Mouse (Mus musculus) embryo, embryonic 11.5 days (tissue): ENCODE measurements around the gene Tmem200a.
"Not testable (repeated sequence)": the region's sequence is repeated elsewhere in the genome, so short reads cannot be mapped to it uniquely, and the experiment has no call there.

Experiments
- DNase-seq: peaks from one replicate; pipeline ENCODE4 v3.0.0-alpha.2; 2012; ENCODE audit warnings: low read depth, low spot score

Tmem200a gene

DNA sequence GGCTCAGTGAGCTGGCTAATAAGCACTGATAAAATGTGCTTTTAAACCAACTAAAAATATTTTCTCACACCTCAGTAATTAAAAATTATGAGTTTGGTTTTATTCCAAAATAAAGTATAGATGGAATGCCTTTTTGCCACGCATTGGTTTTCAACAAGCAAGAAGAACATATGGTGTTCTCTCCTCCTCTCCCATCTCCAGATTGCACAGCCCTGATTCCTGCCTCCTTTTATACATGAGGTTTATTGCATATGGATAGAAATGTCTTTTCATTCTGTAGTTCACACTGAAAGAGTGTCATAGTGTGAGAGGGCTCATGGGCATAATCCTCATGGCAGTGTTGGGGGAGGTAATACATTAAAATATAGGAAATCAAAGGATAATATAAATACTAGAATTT lies 96.2 kb downstream of the Tmem200a start:
- DNase-seq, result no peak

DNA sequence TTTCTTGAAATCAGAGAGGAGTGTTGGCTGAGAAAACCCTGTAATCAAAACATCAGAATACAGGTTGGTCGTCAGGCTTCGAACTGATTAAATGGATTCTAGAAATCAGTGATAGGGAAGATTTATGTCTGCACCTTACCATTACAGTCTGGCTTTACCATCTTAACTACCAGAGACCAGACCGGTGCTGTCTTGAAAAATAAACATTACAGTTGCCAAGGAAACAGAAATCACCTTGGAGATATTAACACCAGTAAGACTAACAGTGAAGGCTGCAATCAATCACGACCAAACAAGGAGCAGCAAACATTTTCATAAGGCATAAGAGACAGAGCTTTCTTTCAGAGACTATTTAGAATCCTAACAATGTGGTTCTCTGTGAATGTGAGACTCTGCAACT lies 116.0 kb downstream of the Tmem200a start:
- peak; percentile 5 for DNase-seq

DNA sequence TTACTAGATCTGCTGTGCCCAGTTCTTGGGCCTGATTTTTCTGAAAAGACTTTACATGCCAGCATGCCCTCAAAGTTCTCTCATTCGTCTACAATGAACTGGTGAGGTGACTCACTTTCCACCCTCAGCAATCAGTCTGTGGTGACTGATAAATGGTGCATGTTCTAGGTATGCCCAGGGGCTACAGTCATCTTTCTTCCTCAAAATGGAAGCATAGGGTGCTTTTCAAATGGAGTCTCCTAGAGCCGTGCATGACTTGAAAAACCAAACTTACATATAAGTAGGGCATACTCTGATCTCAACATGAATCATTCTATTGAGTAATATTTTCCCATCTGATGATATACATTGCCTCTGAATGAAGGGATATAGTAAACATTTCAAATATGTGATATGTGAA lies 117.8 kb downstream of the Tmem200a start:
- no peak for DNase-seq

DNA sequence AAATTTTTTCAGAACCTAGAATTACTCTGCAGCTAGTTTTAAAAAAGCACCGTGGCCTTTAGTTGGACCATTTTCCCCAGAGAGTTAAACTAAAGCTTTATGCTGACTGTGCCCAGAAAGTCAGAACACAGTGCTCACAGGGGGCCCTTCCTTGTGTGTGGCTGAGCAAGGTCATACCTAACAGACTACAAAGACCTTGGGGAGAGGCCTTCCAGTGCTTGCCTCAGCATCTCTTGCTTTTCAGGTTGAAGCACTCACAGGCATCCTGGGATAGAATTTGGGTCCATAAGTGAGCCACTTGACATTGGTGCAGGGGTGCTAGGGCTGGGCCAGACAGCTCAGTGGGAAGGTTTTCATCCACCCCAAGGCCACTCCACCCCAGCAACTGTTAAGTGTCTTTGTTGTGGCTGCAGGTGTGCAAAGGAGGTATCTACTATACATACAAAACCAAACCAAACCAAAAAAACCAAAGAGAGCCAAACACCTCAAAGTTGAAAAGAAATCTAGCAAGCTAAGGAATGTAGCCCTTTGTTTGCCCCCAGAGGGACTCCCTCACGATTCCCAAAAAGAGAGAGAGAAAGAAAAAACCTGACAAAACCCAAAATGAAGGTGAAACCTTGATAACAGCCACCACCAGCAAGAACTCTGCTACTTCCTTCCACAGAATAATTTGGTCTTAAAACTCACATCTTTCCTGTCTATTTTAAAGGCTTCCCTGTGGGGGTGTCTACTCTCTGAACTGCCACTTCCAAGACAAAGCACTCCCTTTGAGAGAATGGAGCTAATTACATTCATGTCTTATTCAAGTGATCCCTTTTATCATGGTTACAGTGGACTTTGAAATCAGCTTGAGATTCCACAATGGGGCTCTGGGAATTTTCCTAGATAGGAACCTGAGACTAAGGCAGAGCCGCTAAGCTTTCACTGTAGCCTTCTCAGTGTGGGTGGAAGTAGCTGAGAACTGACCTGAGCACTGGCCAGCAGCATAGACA lies 119.8 kb downstream of the Tmem200a start:
- DNase-seq, result no peak

DNA sequence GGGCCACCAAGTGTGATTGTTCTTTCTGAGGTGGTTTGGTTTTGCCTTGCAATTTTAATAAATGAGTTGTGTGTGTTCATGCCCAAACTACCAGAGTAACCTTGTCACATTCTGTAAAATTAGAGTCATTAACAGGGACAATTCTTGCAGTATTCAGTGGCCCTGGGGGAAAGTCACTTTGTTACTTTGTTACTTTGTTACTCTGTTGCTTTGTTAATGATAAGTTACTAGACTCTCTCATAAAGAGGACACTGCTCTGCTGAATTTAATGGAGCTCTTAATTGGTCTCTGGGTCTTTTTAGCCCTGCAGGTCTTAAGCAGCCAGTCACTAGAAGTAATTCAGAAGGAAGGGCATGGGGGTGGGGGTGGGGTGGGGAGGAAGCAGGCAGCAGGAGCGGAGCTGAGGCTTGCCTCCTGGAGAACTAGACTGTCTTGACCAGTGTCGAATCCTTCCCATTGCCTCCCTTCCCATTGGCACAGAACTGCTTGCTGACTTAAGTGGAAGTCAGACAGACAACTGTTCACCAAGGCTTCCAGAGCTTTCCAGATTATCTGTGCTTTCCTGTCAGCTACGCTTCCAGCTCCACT lies 124.1 kb downstream of the Tmem200a start:
- DNase-seq, result no peak

DNA sequence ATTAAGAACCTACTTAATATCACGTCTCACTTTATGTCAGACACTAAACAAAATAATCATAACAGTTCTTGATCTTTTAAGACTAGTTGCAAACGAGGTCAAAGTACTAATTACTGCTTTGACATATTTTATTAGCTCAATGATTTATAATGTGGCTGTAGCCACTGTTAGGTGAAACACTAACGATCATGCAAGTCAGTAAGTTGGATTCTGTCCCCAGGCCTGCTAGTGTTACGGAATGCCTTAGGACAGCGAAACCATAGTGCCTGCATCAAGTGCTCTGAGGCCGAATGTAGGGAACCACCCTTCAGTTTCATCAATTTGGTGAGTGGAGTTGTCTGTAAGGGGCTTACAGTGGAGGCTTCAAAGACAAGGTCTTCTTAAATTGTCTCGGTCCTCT lies 126.0 kb downstream of the Tmem200a start:
- no peak for DNase-seq

DNA sequence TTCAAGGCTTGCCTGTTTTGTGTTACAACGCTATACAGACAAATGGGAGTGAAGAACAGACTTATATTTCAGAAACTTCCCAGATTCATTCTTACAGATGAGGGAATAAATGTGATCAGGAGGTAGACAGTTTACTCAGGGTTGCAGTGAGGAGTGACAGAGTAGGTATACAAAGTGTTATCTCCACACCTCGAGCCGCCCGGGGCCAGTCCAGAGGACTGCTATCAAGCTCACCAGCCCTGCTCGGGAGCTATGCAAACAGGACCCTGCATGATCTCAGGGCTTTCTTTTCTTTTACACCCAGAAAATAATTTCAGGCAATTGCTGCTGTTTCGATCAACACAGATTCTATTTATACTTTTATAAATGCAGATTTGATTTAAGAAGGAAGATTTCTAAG lies 126.7 kb downstream of the Tmem200a start:
- no peak for DNase-seq

DNA sequence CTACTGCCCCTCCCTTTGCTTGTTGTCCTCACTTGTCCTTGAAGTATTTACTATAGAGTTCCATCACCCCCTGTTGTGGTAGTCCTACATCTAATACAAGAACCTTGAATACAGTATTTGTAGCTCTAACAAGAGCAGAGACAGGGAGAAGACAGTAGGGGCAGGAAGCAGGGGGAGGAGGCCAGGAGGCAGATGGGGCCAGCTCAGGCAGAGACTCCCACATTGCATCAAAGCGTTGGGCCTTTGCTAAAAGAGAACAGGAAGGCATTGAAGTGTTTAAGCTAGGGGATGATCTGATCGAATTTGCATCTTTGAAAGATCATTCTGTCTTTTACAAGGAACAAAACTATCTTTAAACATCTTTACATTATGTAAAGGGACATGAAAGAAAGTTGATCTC lies 133.0 kb downstream of the Tmem200a start:
- no peak for DNase-seq

DNA sequence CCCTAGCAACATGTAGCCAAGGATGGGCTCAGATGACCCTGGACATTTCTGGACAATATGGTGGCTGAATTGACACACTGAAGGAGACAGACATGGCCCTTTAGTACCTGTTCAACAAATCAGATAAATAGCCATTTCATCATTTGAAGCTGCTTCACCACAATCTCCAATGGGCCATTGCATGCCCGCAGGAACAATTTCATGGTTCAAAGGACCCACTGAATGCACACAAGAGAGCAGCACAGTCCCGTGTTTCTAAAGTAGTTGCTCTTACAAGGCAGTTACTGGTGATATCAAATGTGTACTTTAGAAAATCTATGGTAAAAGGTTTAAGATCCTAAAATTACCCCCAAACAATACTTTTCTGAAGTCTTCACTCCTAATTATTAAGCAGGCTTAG lies 134.2 kb downstream of the Tmem200a start:
- no peak for DNase-seq

DNA sequence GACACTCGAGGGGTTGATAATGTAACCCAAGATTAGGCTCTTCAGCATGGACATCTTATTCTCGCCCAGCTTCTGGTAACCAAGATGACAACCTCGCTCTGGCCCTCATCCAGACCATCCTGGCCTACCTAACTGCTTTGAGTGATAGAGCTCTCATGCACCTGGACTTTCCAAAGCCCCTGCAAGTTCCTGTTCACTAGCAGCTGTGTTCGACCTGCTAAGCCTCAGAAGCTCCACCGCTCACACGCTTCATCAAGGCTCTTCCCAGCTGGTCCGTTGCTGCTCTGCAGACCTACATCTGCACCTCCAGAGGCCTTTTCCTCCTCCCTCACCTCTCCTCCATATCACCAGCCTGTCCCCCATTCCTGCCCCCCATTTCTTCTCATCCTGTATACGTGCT lies 147.1 kb downstream of the Tmem200a start:
- DNase-seq, result no peak

DNA sequence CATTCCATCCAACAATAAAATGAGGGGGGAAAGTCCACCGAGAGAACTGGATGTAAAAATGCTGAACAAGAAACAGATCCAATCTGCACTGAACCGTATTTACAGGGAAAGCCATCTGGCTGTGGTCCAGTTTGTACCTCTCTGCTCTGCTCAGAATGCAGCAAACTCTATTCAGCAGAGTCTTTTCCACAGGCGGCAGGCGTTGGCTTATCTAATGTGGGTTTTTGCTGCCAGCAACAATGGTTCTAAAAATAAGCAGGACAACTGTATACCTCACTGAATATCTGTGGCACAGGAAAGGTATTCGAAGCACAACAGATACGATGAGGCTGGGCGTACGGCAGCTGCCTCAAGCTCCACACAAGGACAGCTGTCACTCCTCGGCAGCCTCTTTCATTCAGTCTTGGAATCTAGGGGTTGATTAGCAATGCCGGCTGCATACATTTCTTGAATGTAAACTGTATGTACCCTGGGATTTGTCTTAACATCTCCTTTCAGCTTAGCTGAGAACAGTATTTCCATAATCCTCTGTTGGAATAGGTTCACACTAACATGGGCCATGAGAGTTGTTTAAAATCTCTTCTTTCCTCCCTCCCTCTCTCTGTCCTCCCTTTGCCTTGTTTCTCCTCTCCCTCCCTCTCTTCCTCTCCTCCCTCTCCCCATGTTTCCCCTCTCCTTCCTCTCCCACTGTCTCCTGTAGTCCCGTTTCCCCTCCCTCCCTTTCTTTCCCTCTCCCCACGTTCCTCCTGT lies 149.3 kb downstream of the Tmem200a start:
- DNase-seq, result no peak

DNA sequence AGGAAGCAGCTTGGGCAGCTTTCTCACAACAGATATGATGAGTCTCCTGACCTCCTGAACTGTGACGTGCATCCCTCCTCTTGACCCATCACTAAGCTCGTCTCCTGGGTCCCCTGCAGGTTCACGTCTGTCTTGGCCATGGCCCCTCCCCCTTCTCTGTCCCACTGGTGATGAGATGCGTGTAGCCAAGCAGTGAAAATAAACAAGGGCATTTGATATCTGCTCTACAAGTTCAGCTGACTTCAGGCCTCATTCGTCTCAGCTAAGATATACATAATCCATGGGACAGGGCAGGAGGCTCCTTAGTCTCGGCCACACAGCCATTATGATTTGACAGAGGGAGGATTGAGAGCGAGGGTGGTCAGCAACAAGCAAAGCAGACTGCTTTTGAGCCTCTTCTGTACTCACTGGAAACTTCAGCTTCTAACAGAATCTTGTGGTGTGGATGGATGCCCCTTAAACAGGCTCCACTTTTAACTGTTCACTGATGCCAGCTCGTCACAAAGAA lies 149.9 kb downstream of the Tmem200a start:
- no peak for DNase-seq

DNA sequence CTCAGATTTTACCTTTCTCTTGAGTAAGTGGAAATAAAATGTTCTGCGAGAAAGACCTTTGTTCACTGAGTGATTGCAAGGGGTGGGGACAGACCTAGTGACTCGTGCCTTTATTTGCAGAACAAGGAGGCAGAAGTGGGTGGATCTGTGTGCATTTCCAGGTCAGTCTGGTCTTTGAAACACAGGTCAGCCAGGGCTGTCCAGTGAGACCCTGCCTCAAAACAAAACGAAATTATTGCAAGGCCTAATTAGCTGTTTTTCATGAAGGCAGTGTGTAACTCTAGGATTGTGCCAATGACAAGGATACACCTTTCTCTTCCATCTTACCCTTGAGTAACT lies 150.4 kb downstream of the Tmem200a start:
- no peak for DNase-seq

DNA sequence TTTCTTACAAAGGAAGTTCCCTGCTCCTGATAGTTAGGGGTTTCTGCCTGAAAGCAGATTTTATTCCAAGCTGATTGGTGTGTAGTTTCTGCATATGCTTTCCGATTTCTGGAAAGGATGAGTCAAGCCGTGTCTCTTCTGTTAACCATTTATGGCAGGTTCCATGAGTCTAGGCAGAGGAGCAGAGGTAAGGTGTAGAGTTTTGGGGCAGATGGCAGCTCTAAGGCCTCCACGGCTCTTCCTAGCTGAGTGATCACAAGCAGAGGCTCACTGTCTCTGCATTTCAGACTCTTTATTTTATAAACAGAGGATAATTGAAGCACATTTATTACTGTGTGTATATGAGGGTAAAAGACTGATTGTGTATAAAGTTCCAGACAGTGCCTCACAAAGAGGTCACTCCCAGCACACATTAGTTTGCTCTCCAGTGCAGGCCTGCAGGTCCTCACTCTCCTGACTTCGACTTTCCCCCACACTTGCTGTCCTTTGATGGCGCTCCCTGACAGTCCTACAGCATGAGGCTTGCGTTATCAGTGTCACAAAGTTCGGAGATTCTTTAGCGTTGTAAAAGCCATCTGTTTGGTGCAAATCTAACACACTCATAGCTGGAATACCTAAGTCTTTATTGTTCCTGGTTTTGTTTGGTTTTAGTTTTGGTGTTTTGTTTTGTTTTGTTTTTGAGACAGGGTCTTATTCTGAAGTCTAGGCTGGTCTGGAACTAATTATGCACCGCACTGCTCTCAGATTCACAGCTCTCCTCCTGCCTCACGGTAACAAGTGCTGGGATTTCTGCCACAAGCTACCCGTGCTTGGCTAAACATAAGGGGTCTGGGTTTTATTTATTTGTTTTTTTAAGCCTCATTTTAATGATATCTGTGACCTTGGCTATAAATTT lies 151.1 kb downstream of the Tmem200a start:
- no peak for DNase-seq

DNA sequence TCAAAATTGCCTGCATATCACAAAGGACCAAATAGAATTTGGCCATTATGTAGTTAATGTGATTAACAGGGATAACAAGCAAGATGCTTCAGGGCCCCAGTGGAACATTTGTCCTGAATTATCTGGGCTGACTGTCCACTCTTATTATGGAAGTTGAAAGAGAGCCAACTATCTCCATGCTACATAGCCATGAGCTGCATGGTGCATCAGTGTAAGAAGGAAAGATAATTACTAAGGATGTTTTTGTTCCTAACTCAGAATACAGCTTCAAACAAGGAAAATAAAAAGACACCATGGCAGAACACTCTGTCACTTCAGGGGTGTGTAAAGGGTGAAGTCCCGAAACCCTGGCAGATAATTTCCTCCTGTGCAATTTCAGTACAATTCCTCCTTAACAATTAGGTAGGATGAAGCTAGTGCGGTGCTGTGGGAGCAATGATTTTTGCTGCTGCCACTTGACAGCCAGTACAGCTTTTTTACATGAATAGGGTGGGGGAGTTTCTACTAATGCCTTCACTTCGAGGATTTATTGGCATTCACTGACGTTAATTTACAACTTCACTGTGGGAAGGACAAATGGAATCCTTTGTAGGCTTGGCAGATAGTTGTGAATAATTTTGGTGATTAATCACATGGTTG lies 158.1 kb downstream of the Tmem200a start:
- no peak for DNase-seq

DNA sequence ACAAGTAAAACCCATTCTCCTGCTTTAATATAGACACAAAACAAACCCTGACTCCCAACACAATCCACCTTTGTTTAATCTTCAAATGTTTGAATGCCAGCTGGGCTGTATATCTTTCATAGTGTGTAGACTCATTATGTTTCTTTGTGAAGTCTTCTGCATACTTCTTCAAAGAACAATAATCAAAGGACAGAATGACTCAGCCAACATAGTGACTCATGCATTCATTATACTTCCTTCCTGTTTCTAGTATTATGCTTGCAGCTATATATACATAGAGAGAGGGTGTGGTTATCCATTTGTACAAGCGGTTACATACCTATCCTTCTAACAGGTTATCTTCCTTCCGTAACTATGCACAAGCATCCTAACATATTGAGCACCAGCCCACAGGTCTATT lies 160.7 kb downstream of the Tmem200a start:
- DNase-seq, result no peak

DNA sequence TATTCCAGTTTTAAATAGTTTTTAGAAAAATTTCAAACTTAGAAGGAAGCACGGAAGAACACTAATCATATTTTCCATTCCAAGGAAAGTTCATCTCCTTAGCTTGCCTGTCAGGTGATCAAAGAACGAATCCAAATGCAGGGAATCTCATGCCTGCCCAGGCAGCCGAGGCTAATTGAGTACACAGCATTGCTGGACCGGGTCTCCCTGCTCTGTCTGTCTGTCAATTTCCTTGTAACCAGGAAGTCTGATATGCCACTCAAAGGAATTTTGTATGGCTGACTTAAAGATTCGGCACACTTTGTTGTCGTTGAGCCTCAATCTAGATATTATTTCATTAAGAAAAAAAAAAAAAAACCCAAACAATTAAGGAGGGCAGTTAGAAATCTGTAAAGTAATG lies 168.6 kb downstream of the Tmem200a start:
- no peak for DNase-seq

DNA sequence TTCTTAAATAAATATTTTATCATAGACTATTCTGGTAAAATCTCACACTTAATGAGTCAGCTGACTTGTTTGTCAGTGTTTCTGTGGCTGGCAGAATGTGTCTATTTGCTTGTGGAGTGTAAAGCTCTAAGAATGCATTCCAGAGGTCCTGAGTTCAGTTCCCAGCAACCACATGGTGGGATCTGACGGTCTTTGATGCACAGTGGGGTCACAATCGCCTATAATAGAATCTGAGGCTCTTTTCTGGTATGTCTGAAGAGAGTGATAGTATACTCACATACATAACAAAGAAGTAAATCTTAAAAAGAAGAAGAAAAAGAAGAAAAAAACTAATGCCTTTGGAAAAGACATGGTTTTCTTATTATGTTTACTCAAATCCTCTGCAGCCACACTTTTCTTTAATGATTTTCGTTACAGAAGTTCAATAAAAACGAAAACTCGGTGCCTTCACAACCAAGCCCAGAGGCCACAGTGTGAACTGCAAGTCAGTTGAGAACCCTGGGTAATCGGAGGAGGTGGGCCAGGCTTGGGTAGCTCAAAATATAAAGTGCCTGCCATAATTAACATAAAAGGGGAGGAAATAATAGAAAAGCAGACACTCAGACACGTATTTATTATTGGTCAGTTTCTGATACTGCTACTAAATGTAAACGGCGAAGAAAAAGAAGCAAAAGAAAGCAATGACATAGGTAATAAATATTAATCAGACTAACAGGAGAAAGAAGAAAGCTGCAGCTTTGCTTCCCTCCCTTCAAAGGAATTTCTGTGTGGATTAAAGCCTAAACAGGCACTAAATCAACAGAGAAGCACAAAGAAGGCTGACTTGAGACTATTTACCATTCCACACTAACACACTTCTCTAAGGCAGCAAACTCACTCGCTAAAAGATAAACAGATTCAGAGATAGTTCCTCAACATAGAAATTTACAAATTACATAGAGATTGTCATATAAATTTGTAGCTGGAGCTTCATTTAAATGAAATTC lies 170.5 kb downstream of the Tmem200a start:
- DNase-seq, result no peak

DNA sequence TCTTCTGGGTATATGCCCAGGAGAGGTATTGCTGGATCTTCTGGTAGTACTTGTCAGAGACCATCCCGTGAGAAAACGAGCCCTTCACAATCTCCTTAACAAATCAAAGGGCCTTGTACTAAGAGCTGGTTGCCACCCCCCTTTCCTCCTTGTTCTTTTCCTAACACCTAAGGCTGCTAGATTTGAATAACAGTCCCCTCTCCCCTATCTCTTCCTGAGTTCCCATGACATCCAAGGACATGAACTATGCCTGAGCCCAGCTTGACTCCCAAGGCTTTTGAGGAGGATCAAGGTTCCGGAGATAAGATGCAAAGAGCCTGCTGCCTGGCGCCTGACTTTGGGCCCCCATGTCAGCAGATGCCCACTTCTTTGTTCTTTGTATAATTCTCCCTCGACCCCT lies 184.7 kb downstream of the Tmem200a start:
- DNase-seq, result not testable (repeated sequence)

DNA sequence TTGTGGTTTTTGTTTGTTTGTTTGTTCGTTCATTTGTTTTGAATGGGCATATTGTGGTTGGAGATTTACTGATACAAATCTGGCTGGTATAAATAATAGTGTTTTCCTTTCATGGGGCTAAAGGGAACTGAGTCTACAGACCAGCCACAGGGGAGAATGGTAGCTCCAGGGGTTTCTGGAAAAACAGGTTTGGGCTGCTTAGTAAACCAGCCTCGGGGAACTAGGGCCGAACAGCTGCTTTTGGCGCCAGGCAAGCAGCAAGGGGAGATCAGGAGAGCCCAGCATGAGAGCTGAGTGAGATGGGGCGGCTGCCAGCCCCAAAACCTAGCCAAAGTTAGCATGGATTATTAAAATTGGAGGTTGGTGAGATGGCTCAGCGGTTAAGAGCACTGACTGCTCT lies 191.6 kb downstream of the Tmem200a start:
- no peak for DNase-seq
